Mouse (Mus musculus): ENCODE data around the gene Nin. TPM values are rescaled to one million over a fixed set of nuclear protein-coding genes. Genes with fewer than 3 reads are reported as not detected.

Nin gene
- polyA plus RNA-seq (2012; rRNA removed): 9.0 and 12.4 TPM in 2 replicates

DNA sequence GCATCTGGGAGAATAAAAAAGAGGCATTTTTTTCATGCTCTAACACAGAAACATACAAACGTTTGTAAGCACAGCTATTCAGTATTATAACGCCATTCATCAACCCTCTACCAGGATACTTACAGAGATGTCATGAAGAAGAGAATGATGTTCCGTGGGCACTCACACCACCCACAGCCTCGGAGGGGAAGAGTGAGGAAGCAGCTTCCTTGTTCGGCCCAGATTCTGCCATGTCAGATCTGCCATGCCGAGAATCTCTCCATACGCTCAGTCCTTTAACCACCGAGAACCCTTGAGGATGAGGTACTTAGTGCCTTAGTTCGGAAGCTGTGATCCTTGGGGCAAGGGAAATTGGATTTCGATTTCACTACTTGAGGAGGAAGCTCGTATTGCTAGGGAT, at the start of gene Nin:
Nin (minus strand) TSS at position 367 of the 400 bp plus-strand sequence.

DNA sequence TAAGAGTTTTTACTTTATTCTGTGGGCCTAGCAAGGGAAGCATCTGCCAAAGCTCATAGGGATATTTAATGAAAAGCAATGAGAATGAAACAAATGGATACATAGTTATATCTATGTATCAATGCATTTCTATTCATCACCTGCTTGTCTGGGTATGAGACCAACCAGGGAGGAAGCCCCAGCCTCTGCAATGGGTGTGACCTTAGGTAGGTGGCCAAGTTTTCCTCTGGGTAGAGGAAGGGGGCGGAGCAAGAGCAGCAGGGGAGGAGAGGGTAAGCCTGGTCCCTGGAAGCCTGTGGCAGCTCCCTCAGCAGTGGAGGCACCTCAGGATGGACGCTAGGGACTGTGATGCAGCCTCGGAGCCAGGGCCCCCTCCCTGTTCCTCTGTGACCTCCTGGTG, 40.3 kb upstream of the Nin start, which contains the start of gene Abhd12b:
Abhd12b (plus strand) TSS at position 301 of the 400 bp plus-strand sequence.

DNA sequence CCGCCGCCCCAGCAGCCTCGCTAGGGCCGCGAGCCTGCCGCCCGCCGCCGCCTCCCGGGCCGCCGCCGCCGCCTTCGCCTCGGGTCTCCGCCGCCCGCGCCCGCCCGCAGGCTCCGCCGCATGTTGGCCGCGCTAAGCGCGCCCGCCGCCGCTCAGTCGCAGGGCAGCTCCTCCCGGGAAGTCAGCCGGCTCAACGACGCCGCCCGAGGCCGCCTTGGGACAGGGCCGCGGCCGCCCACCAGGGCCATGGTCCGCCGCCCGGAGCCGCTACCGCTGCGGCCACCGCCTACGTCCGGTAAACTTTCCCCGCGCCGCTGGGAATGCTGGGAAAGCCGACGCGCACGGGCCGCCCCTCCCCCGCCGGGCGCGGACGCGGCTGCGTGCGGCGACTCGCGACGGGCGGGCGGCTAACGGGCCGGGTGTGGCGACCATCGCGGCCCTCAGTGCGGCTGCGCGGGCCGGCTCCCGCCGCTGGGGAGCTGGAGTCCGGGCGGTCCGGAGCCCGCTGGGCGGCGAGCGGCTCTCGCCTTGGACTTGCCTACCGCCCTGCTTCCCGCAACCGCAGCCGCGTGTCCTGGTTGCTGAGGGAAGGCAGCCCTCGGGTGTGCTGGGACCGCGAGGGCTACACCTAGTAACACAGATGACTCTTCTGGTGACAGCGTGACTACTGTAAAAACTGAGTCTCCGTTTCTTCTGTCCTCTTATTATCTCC, 126.6 kb downstream of the Nin start, which contains the start of gene Sav1:
Sav1 (minus strand) TSS at position 217 of the 712 bp plus-strand sequence.

Other genes with a start within 250 kb of the Nin start
- gene Atl1, start 221.1 kb downstream of the Nin start, polyA plus RNA-seq (2012; rRNA removed): 1.7 and 2.4 TPM in 2 replicates
- 22.5 and 38.1 TPM in 2 replicates for gene Map4k5, start 220.5 kb downstream of the Nin start, polyA plus RNA-seq (2012; rRNA removed)
- 14.7 and 16.0 TPM in 2 replicates for gene Sav1, start 126.7 kb downstream of the Nin start, polyA plus RNA-seq (2012; rRNA removed)
- gene Abhd12b, start 40.4 kb upstream of the Nin start, polyA plus RNA-seq (2012; rRNA removed): not detected in 2 replicates
- 18.9 and 21.8 TPM in 2 replicates for gene Pygl, start 117.8 kb upstream of the Nin start, polyA plus RNA-seq (2012; rRNA removed)
- gene Trim9, start 233.9 kb upstream of the Nin start, polyA plus RNA-seq (2012; rRNA removed): 3.3 and 3.9 TPM in 2 replicates

Data from ovary, adult 2 months (tissue).